Mouse (Mus musculus) kidney, adult 11 months (tissue): ENCODE measurements around the gene Gnb1l.

Experiments used
- DNase-seq: peaks from one replicate; pipeline ENCODE4 v3.0.0; 2022

Gene Gnb1l

GRCm38 (mm10) chr16:18588738-18589055, 90.2 kb downstream of the Gnb1l start:
- DNase-seq: no peak

- no peak for DNase-seq
Observed at GRCm38 (mm10) chr16:18589080-18589621, 90.6 kb downstream of the Gnb1l start.

- DNase-seq: no peak
Observed at GRCm38 (mm10) chr16:18589804-18590790, 91.6 kb downstream of the Gnb1l start, which contains the start of gene Tbx1. Tbx1 (minus strand) TSS chr16:18590671.

- no peak for DNase-seq
Observed at GRCm38 (mm10) chr16:18591047-18592018, 92.8 kb downstream of the Gnb1l start.

GRCm38 (mm10) chr16:18593930-18594329, 95.4 kb downstream of the Gnb1l start:
- DNase-seq: no peak

- no peak for DNase-seq
Observed at GRCm38 (mm10) chr16:18596255-18596654, 97.7 kb downstream of the Gnb1l start.

- DNase-seq: no peak
Observed at GRCm38 (mm10) chr16:18598006-18598405, 99.5 kb downstream of the Gnb1l start.

- no peak for DNase-seq
Observed at GRCm38 (mm10) chr16:18601447-18601846, 102.9 kb downstream of the Gnb1l start.

- DNase-seq: peak; percentile 40
Observed at GRCm38 (mm10) chr16:18604267-18604701, 105.8 kb downstream of the Gnb1l start.

GRCm38 (mm10) chr16:18605705-18606104, 107.2 kb downstream of the Gnb1l start:
- no peak for DNase-seq

- DNase-seq: no peak
Observed at GRCm38 (mm10) chr16:18608226-18608625, 109.7 kb downstream of the Gnb1l start.

GRCm38 (mm10) chr16:18609099-18609498, 110.6 kb downstream of the Gnb1l start:
- no peak for DNase-seq

GRCm38 (mm10) chr16:18611752-18612151, 113.2 kb downstream of the Gnb1l start:
- no peak for DNase-seq

GRCm38 (mm10) chr16:18613301-18613700, 114.8 kb downstream of the Gnb1l start:
- no peak for DNase-seq
